Mouse (Mus musculus): Measurements from ENCODE around the gene Tmem136. TPM values are rescaled to one million over a fixed set of nuclear protein-coding genes. Genes with fewer than 3 reads are reported as not detected.

Tmem136 gene
- polyA plus RNA-seq, 1 experiment from 2014 or later = 2.1 TPM

DNA sequence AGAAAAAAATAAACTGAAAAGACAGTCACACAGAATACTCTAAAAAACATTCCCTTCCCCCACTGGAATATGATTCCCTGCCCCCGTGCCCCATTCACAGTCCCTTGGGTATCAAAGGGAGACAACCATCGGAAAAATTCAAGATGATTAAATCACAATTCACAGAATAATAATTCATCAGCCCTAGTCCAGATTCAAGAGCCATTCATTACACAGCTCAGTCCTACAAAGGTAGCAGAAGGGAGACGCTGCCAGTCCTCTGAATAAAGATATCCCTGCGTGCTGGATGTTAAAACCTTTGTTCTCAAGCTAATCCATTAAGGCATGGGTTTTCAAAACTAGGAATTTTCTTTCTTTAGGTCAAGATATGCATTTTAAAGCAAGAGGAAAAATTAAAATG is 45.8 kb downstream of the Tmem136 start:
- H3K9me3 ChIP-seq (ENCODE audit: control insufficient read depth, low read length) = no peaks in the 10 kb centered on the region
- no peak overlapping the region for H3K4me3 ChIP-seq (ENCODE audit: low read depth, low read length)
- DNase-seq (ENCODE audit: low spot score) (no peak), ATAC-seq (ENCODE audit: low FRiP score, low TSS enrichment) (no peak)
- no peaks in the 10 kb centered on the region for H3K27me3 ChIP-seq (ENCODE audit: control insufficient read depth, insufficient read depth, low read length)
- no peak for TF ChIP-seq CTCF (IDR thresholded peaks at IDR 0.05; ENCODE audit: low read depth)
- no peak for TF ChIP-seq EP300 (optimal IDR thresholded peaks at IDR 0.05)
- H3K4me2 ChIP-seq (replicated peaks; ENCODE audit: low read depth) = no peak overlapping the region
- no peak overlapping the region for H3K9ac ChIP-seq (ENCODE audit: low read length)
- H3K4me1 ChIP-seq (replicated peaks; ENCODE audit: control insufficient read depth, insufficient read depth) = peaks cover 11% of the 10 kb centered on the region; the same call in 1 of the 2 replicates
- H3K27ac ChIP-seq (replicated peaks) = no peak overlapping the region
- no peaks in the 10 kb centered on the region for H3K36me3 ChIP-seq (ENCODE audit: control insufficient read depth, insufficient read depth, low read length)
- 58% methylated on average over 4 of the region's 4 CpGs for WGBS

GRCm38 (mm10) chr9:43070153-43070552 is 46.2 kb downstream of the Tmem136 start:
- Histone ChIP-seq H3K4me3 (ENCODE audit: low read depth, low read length) (no peak overlapping the region), H3K9me3 (ENCODE audit: control insufficient read depth, low read length) (no peaks in the 10 kb centered on the region), H3K9ac (ENCODE audit: low read length) (no peak overlapping the region), H3K27me3 (ENCODE audit: control insufficient read depth, insufficient read depth, low read length) (no peaks in the 10 kb centered on the region), H3K4me2 (replicated peaks; ENCODE audit: low read depth) (no peak overlapping the region), H3K27ac (replicated peaks) (no peak overlapping the region), H3K4me1 (replicated peaks; ENCODE audit: control insufficient read depth, insufficient read depth) (peaks cover 11% of the 10 kb centered on the region; the same call in 1 of the 2 replicates), H3K36me3 (ENCODE audit: control insufficient read depth, insufficient read depth, low read length) (no peaks in the 10 kb centered on the region)
- ATAC-seq (ENCODE audit: low FRiP score, low TSS enrichment) (no peak), DNase-seq (ENCODE audit: low spot score) (no peak)
- WGBS = 54% methylated on average over 2 of the region's 2 CpGs
- no peak for TF ChIP-seq CTCF (IDR thresholded peaks at IDR 0.05; ENCODE audit: low read depth)

DNA sequence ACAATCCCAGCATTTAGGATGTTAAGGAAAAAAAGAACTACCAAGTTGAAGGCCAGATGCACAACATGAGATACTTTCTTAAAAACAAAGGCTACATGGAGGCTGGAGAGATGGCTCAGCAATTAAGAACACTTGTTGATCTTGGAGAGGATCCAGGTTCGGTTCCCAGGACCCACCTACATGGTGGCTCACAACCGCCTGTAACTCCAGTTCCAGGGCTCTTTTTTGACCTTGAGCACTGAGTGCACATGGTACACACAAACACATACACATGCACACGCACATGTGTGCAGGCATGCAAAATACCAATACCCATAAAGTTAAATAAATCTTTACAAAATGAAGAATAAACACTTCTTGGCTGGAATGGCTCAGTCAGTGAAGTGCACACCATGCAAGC is 48.5 kb downstream of the Tmem136 start:
- TF ChIP-seq CTCF (IDR thresholded peaks at IDR 0.05; ENCODE audit: low read depth) (no peak), EP300 (optimal IDR thresholded peaks at IDR 0.05) (no peak)
- WGBS = 42% methylated on average over 3 of the region's 3 CpGs

GRCm38 (mm10) chr9:43065231-43065630 is 51.1 kb downstream of the Tmem136 start:
- Histone ChIP-seq H3K27me3 (ENCODE audit: control insufficient read depth, insufficient read depth, low read length) (no peaks in the 10 kb centered on the region), H3K4me2 (replicated peaks; ENCODE audit: low read depth) (no peak overlapping the region), H3K9me3 (ENCODE audit: control insufficient read depth, low read length) (no peaks in the 10 kb centered on the region), H3K4me1 (replicated peaks; ENCODE audit: control insufficient read depth, insufficient read depth) (peaks cover 11% of the 10 kb centered on the region; the same call in 1 of the 2 replicates), H3K9ac (ENCODE audit: low read length) (no peak overlapping the region), H3K4me3 (ENCODE audit: low read depth, low read length) (no peak overlapping the region), H3K27ac (replicated peaks) (no peak overlapping the region), H3K36me3 (ENCODE audit: control insufficient read depth, insufficient read depth, low read length) (no peaks in the 10 kb centered on the region)
- 81% methylated on average over 4 of the region's 4 CpGs for WGBS
- ATAC-seq (ENCODE audit: low FRiP score, low TSS enrichment) (no peak), DNase-seq (ENCODE audit: low spot score) (no peak)
- TF ChIP-seq CTCF (IDR thresholded peaks at IDR 0.05; ENCODE audit: low read depth) (no peak), EP300 (optimal IDR thresholded peaks at IDR 0.05) (no peak)

More for the DNA sequence above, 48.5 kb downstream of the Tmem136 start:
- H3K4me1 ChIP-seq (replicated peaks; ENCODE audit: control insufficient read depth, insufficient read depth) = peaks cover 11% of the 10 kb centered on the region; the same call in 1 of the 2 replicates
- no peak for ATAC-seq (ENCODE audit: low FRiP score, low TSS enrichment)
- H3K27me3 ChIP-seq (ENCODE audit: control insufficient read depth, insufficient read depth, low read length) = no peaks in the 10 kb centered on the region
- H3K36me3 ChIP-seq (ENCODE audit: control insufficient read depth, insufficient read depth, low read length) = no peaks in the 10 kb centered on the region
- DNase-seq (ENCODE audit: low spot score) = no peak
- H3K9me3 ChIP-seq (ENCODE audit: control insufficient read depth, low read length) = no peaks in the 10 kb centered on the region
- H3K27ac ChIP-seq (replicated peaks) = 0 out of 2 replicates have a peak overlapping the region, but pooled peaks have one; percentile 24
- H3K9ac ChIP-seq (ENCODE audit: low read length) = no peak overlapping the region
- no peak overlapping the region for H3K4me3 ChIP-seq (ENCODE audit: low read depth, low read length)
- no peak overlapping the region for H3K4me2 ChIP-seq (replicated peaks; ENCODE audit: low read depth)

GRCm38 (mm10) chr9:43061545-43061944 is 54.8 kb downstream of the Tmem136 start:
- Histone ChIP-seq H3K9me3 (ENCODE audit: control insufficient read depth, low read length) (no peaks in the 10 kb centered on the region), H3K4me1 (replicated peaks; ENCODE audit: control insufficient read depth, insufficient read depth) (0 out of 2 replicates have a peak, but pooled peaks cover 2% of the 10 kb centered on the region), H3K36me3 (ENCODE audit: control insufficient read depth, insufficient read depth, low read length) (no peaks in the 10 kb centered on the region), H3K27me3 (ENCODE audit: control insufficient read depth, insufficient read depth, low read length) (no peaks in the 10 kb centered on the region), H3K9ac (ENCODE audit: low read length) (no peak overlapping the region), H3K4me3 (ENCODE audit: low read depth, low read length) (no peak overlapping the region), H3K4me2 (replicated peaks; ENCODE audit: low read depth) (no peak overlapping the region), H3K27ac (replicated peaks) (0 out of 2 replicates have a peak overlapping the region, but pooled peaks have one; percentile 4)
- 43% methylated on average over 1 of the region's 1 CpGs for WGBS
- DNase-seq (ENCODE audit: low spot score) = no peak
- no peak for ATAC-seq (ENCODE audit: low FRiP score, low TSS enrichment)
- TF ChIP-seq EP300 (optimal IDR thresholded peaks at IDR 0.05) = no peak
- no peak for TF ChIP-seq CTCF (IDR thresholded peaks at IDR 0.05; ENCODE audit: low read depth)

Other genes starting within 250 kb of the Tmem136 start
- 0.10 and 0.19 TPM in 2 replicates for gene Grik4, start 172.1 kb downstream of the Tmem136 start, polyA plus RNA-seq (2015; fragmentation: Nextera tagmentation; extraction: Ambion mirVana)
- 6.6 and 6.8 TPM in 2 replicates for gene Arhgef12, start 9.3 kb downstream of the Tmem136 start, polyA plus RNA-seq (2015; fragmentation: Nextera tagmentation; extraction: Ambion mirVana)
- 1.7 and 2.5 TPM in 2 replicates for gene Pou2f3, start 93.8 kb upstream of the Tmem136 start, polyA plus RNA-seq (2015; fragmentation: Nextera tagmentation; extraction: Ambion mirVana)
- gene Oaf, start 123.3 kb upstream of the Tmem136 start, polyA plus RNA-seq (2015; fragmentation: Nextera tagmentation; extraction: Ambion mirVana) = 30.9 and 31.9 TPM in 2 replicates
- gene Trim29, start 194.3 kb upstream of the Tmem136 start, polyA plus RNA-seq (2015; fragmentation: Nextera tagmentation; extraction: Ambion mirVana) = 71.2 and 75.3 TPM in 2 replicates

All from stomach, postnatal 0 days (tissue).